Mouse (Mus musculus) small intestine, adult 2 months (tissue): ENCODE measurements at regions not wholly inside any gene's neighbourhood (a gene's known extent, or its start where the extent isn't known, plus 50 kb on each side); places are given as distances from the start of the nearest gene placed in this dataset.
"Not testable (repeated sequence)": the region's sequence is repeated elsewhere in the genome, so short reads cannot be mapped to it uniquely, and the experiment has no call there.

Experiments
- H3K27ac ChIP-seq: fragments of 200-500 bp; 2 replicates; pipeline ENCODE4 v1.5.1; 2012; ENCODE audit warnings: low read depth, low read length, control low read depth, inconsistent platforms; ENCODE audit not compliant: insufficient read depth
- H3K27me3 ChIP-seq: fragments of 200-500 bp; 2 replicates; pipeline ENCODE4 v1.6.1; 2012; ENCODE audit warnings: mild to moderate bottlenecking, moderate library complexity, low read length, inconsistent platforms; ENCODE audit not compliant: control insufficient read depth, insufficient read depth
- H3K36me3 ChIP-seq: fragments of 200-500 bp; 2 replicates; pipeline ENCODE4 v1.6.1; 2012; ENCODE audit warnings: mild to moderate bottlenecking, low read length, control low read depth, inconsistent platforms; ENCODE audit not compliant: control insufficient read depth, insufficient read depth
- H3K4me1 ChIP-seq: fragments of 200-500 bp; 2 replicates; pipeline ENCODE4 v1.6.1; 2012; ENCODE audit warnings: low read length, inconsistent platforms, mixed read lengths; ENCODE audit not compliant: control insufficient read depth, insufficient read depth, insufficient read length
- H3K4me3 ChIP-seq: fragments of 200-500 bp; 2 replicates; pipeline ENCODE4 v1.5.1; 2012; ENCODE audit warnings: low read depth, mild to moderate bottlenecking, control low read depth, inconsistent platforms, low read length, moderate library complexity
- CTCF ChIP-seq: fragments of 200-500 bp; IDR thresholded peaks from 2 replicates; pipeline ENCODE4 v1.5.1; 2012; ENCODE audit warnings: low read depth, mild to moderate bottlenecking, control low read depth, inconsistent platforms, low read length, moderate library complexity, mixed read lengths; ENCODE audit not compliant: insufficient replicate concordance, insufficient read length; ENCODE audit errors: extremely low read depth
- POLR2A ChIP-seq: fragments of 200-500 bp; IDR thresholded peaks from 2 replicates; pipeline ENCODE4 v1.6.1; 2012; ENCODE audit warnings: low read depth, mild to moderate bottlenecking, control low read depth, inconsistent platforms, low read length, moderate library complexity
- WGBS: fragments of 180-500 bp; shearing (Covaris S2); methylation state at CpG from one replicate; pipeline ENCODE4 v1.1.7; 2018; 5-methylcytosine and 5-hydroxymethylcytosine counted together

DNA sequence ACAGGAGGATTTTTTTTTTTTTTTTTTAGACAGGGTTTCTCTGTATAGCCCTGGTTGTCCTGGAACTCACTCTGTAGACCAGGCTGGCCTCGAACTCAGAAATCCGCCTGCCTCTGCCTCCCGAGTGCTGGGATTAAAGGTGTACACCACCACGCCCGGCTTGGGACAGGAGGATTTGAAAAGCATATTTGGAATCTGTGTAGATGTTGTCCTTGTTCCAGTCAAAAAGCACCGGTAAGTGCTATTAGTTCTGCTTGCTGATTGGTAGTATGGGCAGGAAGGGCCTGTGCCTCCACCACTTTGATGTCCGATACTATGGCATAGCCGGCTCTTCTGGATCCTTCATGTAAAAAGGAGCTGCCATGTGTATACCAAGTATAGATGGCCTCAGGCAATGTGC lies 66.5 kb upstream of the Lemd2 start:
- H3K4me1 ChIP-seq, H3K36me3 ChIP-seq, H3K4me3 ChIP-seq, H3K27me3 ChIP-seq, H3K27ac ChIP-seq: not testable (repeated sequence)
- WGBS: 96% methylated on average over 8 of the region's 8 CpGs

DNA sequence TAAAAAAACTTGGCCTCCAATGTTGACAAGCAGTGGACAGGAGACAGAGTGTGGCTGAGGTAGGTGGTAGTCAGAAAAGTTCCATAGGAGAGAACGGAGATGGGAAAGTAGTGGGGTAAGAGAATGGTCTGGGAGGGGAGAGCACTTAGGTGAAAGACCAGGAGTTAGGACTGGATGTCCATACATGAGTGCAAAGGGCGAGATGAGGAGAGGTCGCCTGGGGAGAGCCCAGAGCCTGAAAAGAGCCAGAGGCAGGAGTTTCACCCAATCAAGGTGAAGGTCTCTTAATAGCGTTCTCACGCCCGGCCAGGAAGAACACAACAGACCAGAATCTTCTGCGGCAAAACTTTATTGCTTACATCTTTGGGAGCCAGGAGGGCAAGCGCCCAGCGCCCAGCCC lies 60.3 kb upstream of the Lemd2 start:
- H3K4me3 ChIP-seq, H3K4me1 ChIP-seq, H3K27ac ChIP-seq, H3K36me3 ChIP-seq, H3K27me3 ChIP-seq: not testable (repeated sequence)
- WGBS: 97% methylated on average over 8 of the region's 9 CpGs

DNA sequence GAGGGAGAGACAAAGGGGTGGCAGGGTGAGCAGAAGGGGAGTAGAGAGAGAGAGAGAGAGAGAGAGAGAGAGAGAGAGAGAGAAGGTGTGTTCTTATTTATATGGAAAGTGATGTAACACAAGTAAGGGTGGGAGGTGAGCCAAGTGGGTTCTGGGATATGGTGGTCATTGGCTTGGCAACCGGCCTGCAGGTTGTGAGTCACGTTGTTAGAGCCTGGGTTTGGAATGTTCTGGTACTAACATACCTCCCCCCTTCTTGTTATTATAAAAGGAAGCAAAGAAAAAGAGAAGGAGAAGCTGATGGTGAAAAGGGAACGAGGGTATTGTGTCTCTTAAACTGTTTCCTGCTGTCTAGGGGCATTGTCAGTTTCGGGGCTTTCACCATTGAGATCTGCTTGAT lies 58.3 kb upstream of the Lemd2 start:
- WGBS: 64% methylated on average over 4 of the region's 4 CpGs
- no peaks in the 10 kb centered on the region for H3K27me3 ChIP-seq
- no peak overlapping the region for H3K4me3 ChIP-seq
- no peaks in the 10 kb centered on the region for H3K4me1 ChIP-seq
- TF ChIP-seq CTCF (no peak), POLR2A (no peak)
- no peak overlapping the region for H3K27ac ChIP-seq
- no peaks in the 10 kb centered on the region for H3K36me3 ChIP-seq

DNA sequence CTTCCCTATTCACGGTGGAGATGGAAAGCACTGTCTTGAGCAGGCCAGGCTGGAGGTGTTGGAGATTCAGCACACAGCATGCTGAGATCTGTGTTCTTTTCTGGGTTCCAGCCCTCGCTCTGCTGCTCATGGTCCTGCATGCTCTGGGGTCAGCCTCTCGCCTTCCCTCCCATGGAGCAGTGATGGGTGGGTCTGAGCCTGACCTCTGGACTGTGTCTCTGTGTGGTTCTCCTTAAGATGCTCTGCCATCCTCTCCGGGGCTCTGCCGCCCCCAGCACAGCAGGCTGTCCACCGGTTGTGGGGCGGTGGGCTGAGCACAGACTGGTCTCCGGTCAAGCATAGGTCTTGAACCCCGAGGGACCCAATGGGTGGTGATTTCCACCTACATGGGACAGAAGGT lies 57.7 kb upstream of the Lemd2 start:
- 91% methylated on average over 9 of the region's 9 CpGs for WGBS
- TF ChIP-seq CTCF (no peak), POLR2A (no peak)
- H3K27me3 ChIP-seq: no peaks in the 10 kb centered on the region
- no peak overlapping the region for H3K4me3 ChIP-seq
- H3K27ac ChIP-seq: no peak overlapping the region
- H3K4me1 ChIP-seq: no peaks in the 10 kb centered on the region
- H3K36me3 ChIP-seq: no peaks in the 10 kb centered on the region

DNA sequence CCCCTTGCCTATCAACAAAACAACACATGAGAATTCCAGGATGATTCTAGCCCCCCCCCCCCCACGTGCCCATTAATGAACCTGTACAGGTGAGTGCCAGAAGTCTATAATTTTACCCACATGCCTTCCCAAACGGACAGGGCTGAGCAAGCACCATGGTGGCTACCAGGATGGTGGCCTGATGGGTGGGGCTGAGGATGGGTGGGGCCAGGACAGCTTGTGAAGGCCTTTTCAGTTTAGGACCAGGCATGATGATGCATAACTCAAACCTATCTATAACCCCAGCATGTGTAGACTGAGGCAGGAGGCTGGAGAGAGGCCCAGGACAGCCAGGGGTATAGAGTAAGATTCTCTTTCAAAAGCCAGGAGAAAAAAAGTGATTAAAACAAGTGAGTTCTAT lies 57.0 kb upstream of the Lemd2 start:
- Histone ChIP-seq H3K27me3 (no peaks in the 10 kb centered on the region), H3K4me3 (no peak overlapping the region), H3K4me1 (no peaks in the 10 kb centered on the region), H3K27ac (no peak overlapping the region), H3K36me3 (no peaks in the 10 kb centered on the region)
- TF ChIP-seq POLR2A (no peak), CTCF (no peak)
- WGBS: 52% methylated on average over 2 of the region's 2 CpGs

DNA sequence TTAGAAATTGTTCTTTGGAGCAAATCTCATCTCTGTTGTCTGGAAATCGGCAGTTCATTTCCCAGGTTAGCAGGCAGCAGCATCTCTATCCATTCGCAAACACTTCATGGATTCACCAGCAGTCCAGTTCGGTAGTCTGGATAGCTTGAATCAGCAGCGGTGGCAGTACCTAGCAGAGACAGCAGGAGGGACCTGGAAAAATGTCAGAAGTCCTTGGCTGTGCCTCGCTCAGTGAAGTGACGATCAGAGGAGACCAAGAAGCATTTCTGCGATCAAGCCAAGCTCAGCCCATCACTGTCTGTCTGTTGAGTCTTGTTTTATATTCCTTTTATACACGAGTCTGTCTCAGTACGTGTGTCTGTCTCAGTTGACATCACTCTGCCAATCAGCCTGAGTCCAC lies 55.8 kb upstream of the Lemd2 start:
- H3K4me3 ChIP-seq: no peak overlapping the region
- 87% methylated on average over 9 of the region's 9 CpGs for WGBS
- no peaks in the 10 kb centered on the region for H3K27me3 ChIP-seq
- H3K4me1 ChIP-seq: no peaks in the 10 kb centered on the region
- H3K27ac ChIP-seq: no peak overlapping the region
- H3K36me3 ChIP-seq: no peaks in the 10 kb centered on the region
- TF ChIP-seq CTCF: no peak
- no peak for TF ChIP-seq POLR2A

DNA sequence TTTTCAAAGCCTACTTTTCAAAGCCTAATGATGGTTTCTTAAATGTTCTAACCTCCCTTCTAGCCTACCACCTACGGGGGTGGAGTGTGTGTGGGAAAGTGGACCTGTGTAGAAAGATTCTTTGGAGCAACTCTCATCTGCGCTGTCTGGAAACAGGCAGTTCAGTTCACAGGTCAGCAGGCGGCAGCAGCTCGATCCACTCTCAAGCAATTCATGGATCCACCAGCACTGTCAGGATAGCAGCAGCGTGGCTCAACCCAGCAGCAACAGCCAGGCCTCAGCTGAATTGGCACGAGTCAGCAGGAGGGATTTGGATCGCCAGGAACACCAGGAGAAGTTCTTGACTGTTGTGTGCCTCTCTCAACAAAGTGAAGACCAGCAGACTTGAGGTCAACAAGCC lies 53.1 kb upstream of the Lemd2 start:
- TF ChIP-seq CTCF (no peak), POLR2A (no peak)
- Histone ChIP-seq H3K4me1 (no peaks in the 10 kb centered on the region), H3K27me3 (no peaks in the 10 kb centered on the region), H3K27ac (no peak overlapping the region), H3K4me3 (no peak overlapping the region), H3K36me3 (no peaks in the 10 kb centered on the region)
- WGBS: 37% methylated on average over 7 of the region's 7 CpGs

DNA sequence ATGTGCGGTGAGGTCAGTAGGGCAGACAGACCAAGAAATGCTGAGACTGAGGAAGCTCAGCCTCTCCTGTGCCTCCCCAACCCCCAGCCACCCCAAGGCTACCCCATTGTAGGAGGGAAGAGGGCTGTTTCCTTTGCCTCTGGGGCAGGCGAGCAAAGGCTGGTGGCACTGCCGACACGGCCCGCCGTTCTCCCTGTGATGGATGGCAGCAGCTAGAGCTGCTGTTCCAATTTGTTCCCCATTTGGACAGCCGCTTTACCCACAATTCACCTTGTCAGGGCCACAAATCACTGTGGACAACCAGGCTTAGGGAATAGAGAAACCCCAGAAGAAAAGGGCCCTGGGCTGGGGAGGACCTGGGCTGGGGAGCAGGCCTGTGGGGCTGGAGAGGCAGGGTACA lies 51.5 kb upstream of the Lemd2 start:
- no peak overlapping the region for H3K4me3 ChIP-seq
- 70% methylated on average over 7 of the region's 7 CpGs for WGBS
- no peak for TF ChIP-seq POLR2A
- no peak for TF ChIP-seq CTCF
- no peak overlapping the region for H3K27ac ChIP-seq
- no peaks in the 10 kb centered on the region for H3K27me3 ChIP-seq
- no peaks in the 10 kb centered on the region for H3K4me1 ChIP-seq
- no peaks in the 10 kb centered on the region for H3K36me3 ChIP-seq
